Mouse (Mus musculus): ENCODE data around the gene Ubl7. TPM values are rescaled to one million over a fixed set of nuclear protein-coding genes. Genes with fewer than 3 reads are reported as not detected.

The Ubl7 gene
- polyA plus RNA-seq, 1 experiment from 2014 or later: 107 TPM

DNA sequence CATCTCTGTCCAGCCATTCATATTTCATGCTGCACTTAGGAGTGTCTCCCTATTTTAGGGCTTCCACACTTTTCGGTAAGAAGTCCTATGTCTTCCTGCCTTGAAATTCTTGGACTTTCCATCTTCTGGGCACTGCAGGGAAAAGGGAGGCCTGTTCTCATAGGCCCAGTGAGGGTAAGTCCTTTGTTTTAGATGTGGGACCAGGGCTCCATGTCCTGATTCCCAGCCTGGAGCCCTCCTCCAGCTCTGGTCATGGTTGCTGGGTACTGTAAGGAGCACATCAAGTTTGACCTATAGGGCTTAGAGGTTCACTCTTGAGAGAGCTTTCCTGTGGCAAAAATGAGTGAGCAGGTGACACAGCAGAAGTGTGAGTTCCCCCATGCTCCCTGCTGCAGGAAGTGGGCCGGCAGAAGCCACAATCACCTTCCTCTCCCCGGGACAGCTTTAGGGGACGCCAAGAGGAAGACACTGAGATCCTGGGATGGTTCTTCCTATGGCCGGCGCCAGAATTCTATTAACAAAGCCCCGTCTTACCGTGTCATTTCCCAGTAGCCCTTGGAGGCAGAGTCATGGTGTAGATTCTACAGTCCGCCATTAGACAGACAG lies 57.5 kb downstream of the Ubl7 start:
- 69% methylated on average over 9 of the region's 9 CpGs for WGBS
- H3K27ac ChIP-seq (ENCODE audit: low read depth): no peak overlapping the region

DNA sequence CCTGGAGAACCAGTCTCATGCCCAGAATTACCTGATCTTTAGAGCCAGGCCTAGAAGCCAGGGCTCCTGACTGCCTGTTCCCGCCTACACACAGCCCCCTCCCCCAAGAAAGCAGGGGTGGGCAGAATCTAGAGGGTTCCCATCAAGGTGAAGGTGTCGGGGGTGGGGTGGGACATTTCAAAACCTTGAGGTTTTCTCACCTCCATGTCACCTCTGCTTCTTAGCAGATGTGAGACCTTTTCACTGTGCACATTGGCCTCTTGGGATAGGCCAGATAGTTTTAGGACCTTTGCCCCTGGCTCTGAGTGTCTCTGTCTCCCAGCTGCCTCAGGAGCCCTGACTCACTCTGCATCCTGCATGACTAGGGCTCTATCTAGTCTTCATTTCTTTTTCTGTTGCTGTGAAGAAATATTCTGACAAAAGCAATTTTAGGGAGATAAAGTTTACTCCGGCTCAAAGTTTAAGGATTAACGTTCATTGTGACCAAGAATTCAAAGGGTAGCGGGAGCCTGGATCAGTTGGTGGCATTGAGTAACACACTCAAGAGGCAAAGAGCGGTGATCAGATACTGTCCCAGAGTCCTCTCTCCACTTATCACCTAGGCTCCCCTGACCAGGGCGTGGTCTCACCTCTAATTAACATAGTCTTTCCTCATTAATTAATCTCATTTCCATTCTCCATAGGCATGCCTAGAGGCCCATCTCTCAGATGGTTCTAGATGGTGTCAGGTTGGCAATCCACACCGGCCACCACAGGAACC lies 58.2 kb downstream of the Ubl7 start:
- WGBS: 83% methylated on average over 8 of the region's 8 CpGs
- no peak overlapping the region for H3K9ac ChIP-seq
- H3K4me2 ChIP-seq: no peak overlapping the region
- H3K36me3 ChIP-seq (ENCODE audit: insufficient read depth): no peaks in the 10 kb centered on the region
- H3K27me3 ChIP-seq (ENCODE audit: insufficient read depth, low read length): no peaks in the 10 kb centered on the region
- no peak for DNase-seq
- H3K9me3 ChIP-seq (ENCODE audit: low read depth, low read length): no peaks in the 10 kb centered on the region
- no peaks in the 10 kb centered on the region for H3K4me1 ChIP-seq (ENCODE audit: insufficient read depth)
- no peak for TF ChIP-seq CTCF (IDR thresholded peaks at IDR 0.05; ENCODE audit: low read depth)
- no peak overlapping the region for H3K27ac ChIP-seq (ENCODE audit: low read depth)
- no peak for ATAC-seq (ENCODE audit: insufficient read depth)
- no peak overlapping the region for H3K4me3 ChIP-seq (ENCODE audit: low read depth, low read length)

More for the DNA sequence above, 57.5 kb downstream of the Ubl7 start:
- TF ChIP-seq CTCF (IDR thresholded peaks at IDR 0.05; ENCODE audit: low read depth): no peak
- DNase-seq (no peak), ATAC-seq (ENCODE audit: insufficient read depth) (no peak)
- Histone ChIP-seq H3K9me3 (ENCODE audit: low read depth, low read length) (no peaks in the 10 kb centered on the region), H3K4me2 (no peak overlapping the region), H3K4me1 (ENCODE audit: insufficient read depth) (no peaks in the 10 kb centered on the region), H3K9ac (no peak overlapping the region), H3K4me3 (ENCODE audit: low read depth, low read length) (no peak overlapping the region), H3K36me3 (ENCODE audit: insufficient read depth) (no peaks in the 10 kb centered on the region), H3K27me3 (ENCODE audit: insufficient read depth, low read length) (no peaks in the 10 kb centered on the region)

DNA sequence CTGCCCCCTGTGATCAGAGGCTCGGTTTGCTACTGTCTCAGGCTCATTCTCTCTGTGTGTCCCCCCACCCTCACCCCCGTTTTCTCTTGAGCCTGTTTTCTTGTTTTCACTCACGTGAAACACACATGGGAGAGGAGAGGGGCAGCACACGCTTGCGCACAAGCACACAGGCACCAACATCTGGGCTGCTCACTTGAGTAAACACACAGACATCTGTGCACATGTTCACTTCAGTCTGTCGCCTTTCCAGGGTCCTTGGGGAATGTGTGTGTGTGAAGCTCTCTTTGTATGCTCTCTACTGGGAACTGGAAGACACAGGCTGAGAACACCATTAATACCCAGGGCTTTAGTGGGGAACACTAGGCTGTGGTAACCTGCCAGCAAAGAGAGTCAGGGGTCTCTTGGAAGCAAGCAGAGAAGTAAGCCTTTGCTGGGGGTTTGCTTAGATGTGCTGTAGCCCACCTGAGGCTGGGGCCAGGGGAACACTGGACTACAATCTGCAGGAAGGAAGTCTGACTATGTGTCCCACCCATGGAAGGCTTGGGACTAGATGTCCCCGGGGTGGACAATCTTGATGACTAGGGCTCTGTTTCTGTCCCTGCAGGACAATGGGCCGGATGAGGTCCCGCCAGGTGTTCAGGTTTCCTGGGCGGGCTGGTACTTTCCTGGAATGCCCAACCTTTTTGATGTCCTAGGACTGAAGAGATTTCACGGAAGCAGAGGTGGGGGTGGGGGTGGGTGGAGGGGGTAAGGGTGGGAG lies 59.1 kb downstream of the Ubl7 start:
- Histone ChIP-seq H3K4me2 (no peak overlapping the region), H3K4me3 (ENCODE audit: low read depth, low read length) (no peak overlapping the region), H3K9ac (no peak overlapping the region), H3K27me3 (ENCODE audit: insufficient read depth, low read length) (no peaks in the 10 kb centered on the region), H3K4me1 (ENCODE audit: insufficient read depth) (no peaks in the 10 kb centered on the region), H3K9me3 (ENCODE audit: low read depth, low read length) (no peaks in the 10 kb centered on the region), H3K27ac (ENCODE audit: low read depth) (no peak overlapping the region), H3K36me3 (ENCODE audit: insufficient read depth) (no peaks in the 10 kb centered on the region)
- DNase-seq (no peak), ATAC-seq (ENCODE audit: insufficient read depth) (no peak)
- 58% methylated on average over 11 of the region's 11 CpGs for WGBS
- no peak for TF ChIP-seq CTCF (IDR thresholded peaks at IDR 0.05; ENCODE audit: low read depth)

DNA sequence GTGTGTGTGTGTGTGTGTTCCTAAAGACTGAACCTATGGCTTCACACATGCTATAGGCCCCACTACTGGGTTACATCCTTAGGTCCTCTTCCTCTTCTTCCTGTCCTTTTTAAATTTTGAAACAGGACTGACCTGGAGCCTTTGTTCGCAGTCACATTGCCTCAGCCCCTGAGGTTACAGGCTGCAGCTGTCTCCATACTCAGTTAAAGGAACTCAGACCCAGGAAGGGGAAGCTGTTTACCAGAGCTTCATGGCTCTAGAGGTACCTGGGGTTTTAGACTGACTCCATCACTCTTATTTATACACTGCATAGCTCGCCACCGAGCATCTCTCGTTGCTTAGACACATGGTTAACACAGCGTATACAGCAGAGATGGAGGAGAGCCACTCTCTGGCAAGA lies 60.6 kb downstream of the Ubl7 start:
- 77% methylated on average over 5 of the region's 5 CpGs for WGBS

DNA sequence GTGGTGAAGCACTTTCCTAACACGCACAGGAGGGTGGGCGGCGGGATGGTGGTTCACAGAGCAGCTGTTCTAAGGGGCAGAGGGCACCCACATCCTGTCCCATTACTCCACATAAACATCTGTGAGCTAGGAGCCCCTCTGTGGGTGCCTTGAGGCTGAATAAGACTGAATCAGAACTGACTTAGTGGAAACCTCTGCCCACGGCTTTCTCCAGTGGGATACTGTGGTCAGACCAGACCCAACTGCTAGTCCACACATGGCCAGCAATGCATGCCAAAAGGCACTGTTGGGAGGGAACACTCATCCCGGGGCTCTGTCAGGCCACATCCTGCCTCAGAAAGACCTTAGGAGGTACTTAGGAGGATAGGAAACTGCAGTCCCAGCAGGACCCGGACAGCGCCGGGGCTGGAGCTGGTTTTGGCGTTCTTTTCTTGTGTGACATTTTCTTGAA lies 61.4 kb downstream of the Ubl7 start:
- no peak for ATAC-seq (ENCODE audit: insufficient read depth)
- WGBS: 48% methylated on average over 9 of the region's 9 CpGs
- Histone ChIP-seq H3K36me3 (ENCODE audit: insufficient read depth) (no peaks in the 10 kb centered on the region), H3K27me3 (ENCODE audit: insufficient read depth, low read length) (no peaks in the 10 kb centered on the region), H3K27ac (ENCODE audit: low read depth) (no peak overlapping the region), H3K9me3 (ENCODE audit: low read depth, low read length) (no peaks in the 10 kb centered on the region), H3K4me3 (ENCODE audit: low read depth, low read length) (no peak overlapping the region), H3K9ac (no peak overlapping the region), H3K4me2 (no peak overlapping the region), H3K4me1 (ENCODE audit: insufficient read depth) (no peaks in the 10 kb centered on the region)
- DNase-seq: peak; percentile 28
- no peak for TF ChIP-seq CTCF (IDR thresholded peaks at IDR 0.05; ENCODE audit: low read depth)

More for the DNA sequence above, 60.6 kb downstream of the Ubl7 start:
- H3K9me3 ChIP-seq (ENCODE audit: low read depth, low read length): no peaks in the 10 kb centered on the region
- no peak overlapping the region for H3K9ac ChIP-seq
- no peaks in the 10 kb centered on the region for H3K27me3 ChIP-seq (ENCODE audit: insufficient read depth, low read length)
- no peak for DNase-seq
- no peaks in the 10 kb centered on the region for H3K36me3 ChIP-seq (ENCODE audit: insufficient read depth)
- ATAC-seq (ENCODE audit: insufficient read depth): no peak
- H3K4me2 ChIP-seq: no peak overlapping the region
- no peaks in the 10 kb centered on the region for H3K4me1 ChIP-seq (ENCODE audit: insufficient read depth)
- H3K27ac ChIP-seq (ENCODE audit: low read depth): no peak overlapping the region
- H3K4me3 ChIP-seq (ENCODE audit: low read depth, low read length): no peak overlapping the region
- no peak for TF ChIP-seq CTCF (IDR thresholded peaks at IDR 0.05; ENCODE audit: low read depth)

DNA sequence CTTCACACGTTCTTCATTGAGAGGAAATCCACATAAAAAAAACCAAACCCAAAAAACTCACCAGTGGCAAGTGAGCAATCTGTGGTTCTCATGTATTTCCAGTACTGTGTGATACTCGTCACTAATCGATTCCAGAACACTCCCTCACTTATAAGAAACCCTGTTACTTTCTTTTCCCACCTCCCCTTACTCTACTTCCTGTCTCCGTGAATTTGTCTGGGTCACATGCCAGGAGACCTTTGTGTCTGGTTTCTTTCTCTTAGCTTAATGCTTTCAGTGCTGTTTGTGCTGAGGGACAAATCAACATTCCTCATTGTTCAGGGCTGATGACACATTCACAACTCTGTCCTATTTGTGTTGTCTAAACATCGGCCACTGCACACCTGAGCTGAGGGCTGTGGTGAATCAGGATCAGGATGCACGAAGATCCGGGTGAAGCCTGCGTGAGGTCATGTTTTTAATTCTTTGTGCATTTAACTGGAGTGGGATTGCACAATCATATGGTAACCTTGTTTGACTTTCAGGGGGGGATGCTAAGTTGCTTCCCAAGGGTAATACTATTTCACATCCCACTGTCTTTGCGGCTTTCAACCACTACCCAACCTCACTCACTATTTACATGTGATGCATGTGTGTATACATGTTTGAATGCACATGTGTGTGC lies 62.1 kb downstream of the Ubl7 start:
- Histone ChIP-seq H3K4me3 (ENCODE audit: low read depth, low read length) (no peak overlapping the region), H3K9me3 (ENCODE audit: low read depth, low read length) (no peaks in the 10 kb centered on the region), H3K36me3 (ENCODE audit: insufficient read depth) (no peaks in the 10 kb centered on the region), H3K9ac (no peak overlapping the region), H3K27me3 (ENCODE audit: insufficient read depth, low read length) (no peaks in the 10 kb centered on the region), H3K27ac (ENCODE audit: low read depth) (peak overlapping the region; percentile 18; the same call in 1 of the 2 replicates), H3K4me1 (ENCODE audit: insufficient read depth) (no peaks in the 10 kb centered on the region), H3K4me2 (no peak overlapping the region)
- no peak for TF ChIP-seq CTCF (IDR thresholded peaks at IDR 0.05; ENCODE audit: low read depth)
- DNase-seq: no peak
- ATAC-seq (ENCODE audit: insufficient read depth): no peak
- WGBS: 42% methylated on average over 9 of the region's 9 CpGs

All from lung, embryonic 14.5 days (tissue).